Mouse (Mus musculus): ENCODE measurements around the gene Krt14. TPM values are rescaled to one million over a fixed set of nuclear protein-coding genes. Genes with fewer than 3 reads are reported as not detected.

The Krt14 gene
- polyA plus RNA-seq, 2 experiments, result 0.25 to 0.42 TPM

DNA sequence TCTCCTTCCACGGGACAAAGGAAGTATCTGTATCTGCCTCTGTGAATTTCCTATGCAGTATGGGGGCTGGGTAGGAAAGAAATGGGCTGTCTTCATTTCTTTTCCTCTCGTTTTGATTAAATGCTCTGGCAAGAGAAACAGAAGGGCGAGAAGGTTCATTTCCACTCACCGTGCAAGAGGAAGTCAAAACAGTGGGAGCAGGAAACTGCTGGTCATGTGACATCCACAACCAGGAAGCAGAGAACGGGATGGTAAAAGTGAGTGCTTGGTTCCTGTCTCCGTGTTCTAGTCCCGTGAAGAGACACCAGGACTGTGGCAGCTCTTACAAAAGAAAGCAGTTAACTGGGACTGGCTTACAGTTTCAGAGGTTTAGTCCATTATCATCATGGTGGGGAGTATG is 25.6 kb downstream of the Krt14 start:
- no peak overlapping the region for H3K4me2 ChIP-seq (ENCODE audit: low read depth)
- no peaks in the 10 kb centered on the region for H3K36me3 ChIP-seq (replicated peaks; ENCODE audit: control insufficient read depth, insufficient read depth, low read depth)
- ATAC-seq (ENCODE audit: insufficient read depth) (no peak), DNase-seq (ENCODE audit: low read depth in 3 of 3, low spot score in 3 of 3) (no peak)
- H3K27me3 ChIP-seq (ENCODE audit: control insufficient read depth, insufficient read depth, low read length), result no peaks in the 10 kb centered on the region
- H3K9ac ChIP-seq (replicated peaks), result no peak overlapping the region
- no peak overlapping the region for H3K27ac ChIP-seq
- H3K4me3 ChIP-seq (ENCODE audit: insufficient read depth in 1 of 2, low read depth in 2 of 2, low read length in 2 of 2), result no peak overlapping the region
- WGBS (ENCODE audit: insufficient replicate concordance), result 26% methylated on average over 7 of the region's 7 CpGs
- no peaks in the 10 kb centered on the region for H3K9me3 ChIP-seq (ENCODE audit: control insufficient read depth, low read length)
- no peaks in the 10 kb centered on the region for H3K4me1 ChIP-seq (replicated peaks; ENCODE audit: control insufficient read depth in 2 of 2, insufficient read depth in 2 of 2, low read length in 1 of 2)
- TF ChIP-seq CTCF (IDR thresholded peaks at IDR 0.05; ENCODE audit: low read depth) (no peak), EP300 (IDR thresholded peaks at IDR 0.05; ENCODE audit: low read depth) (no peak)

- no peaks in the 10 kb centered on the region for H3K9me3 ChIP-seq (ENCODE audit: control insufficient read depth, low read length)
- H3K4me3 ChIP-seq (ENCODE audit: insufficient read depth in 1 of 2, low read depth in 2 of 2, low read length in 2 of 2), result no peak overlapping the region
- WGBS (ENCODE audit: insufficient replicate concordance), result 53% methylated on average over 3 of the region's 3 CpGs
- H3K4me1 ChIP-seq (replicated peaks; ENCODE audit: control insufficient read depth in 2 of 2, insufficient read depth in 2 of 2, low read length in 1 of 2), result no peaks in the 10 kb centered on the region
- H3K36me3 ChIP-seq (replicated peaks; ENCODE audit: control insufficient read depth, insufficient read depth, low read depth), result no peaks in the 10 kb centered on the region
- H3K27ac ChIP-seq, result no peak overlapping the region
- no peak for TF ChIP-seq EP300 (IDR thresholded peaks at IDR 0.05; ENCODE audit: low read depth)
- no peak for TF ChIP-seq CTCF (IDR thresholded peaks at IDR 0.05; ENCODE audit: low read depth)
- no peak overlapping the region for H3K4me2 ChIP-seq (ENCODE audit: low read depth)
- H3K27me3 ChIP-seq (ENCODE audit: control insufficient read depth, insufficient read depth, low read length), result no peaks in the 10 kb centered on the region
- DNase-seq (ENCODE audit: low read depth in 3 of 3, low spot score in 3 of 3) (no peak), ATAC-seq (ENCODE audit: insufficient read depth) (no peak)
- H3K9ac ChIP-seq (replicated peaks), result no peak overlapping the region
These were observed 28.1 kb downstream of the Krt14 start for GRCm38 (mm10) chr11:100179260-100179659.

GRCm38 (mm10) chr11:100178307-100178706 is 29.0 kb downstream of the Krt14 start:
- no peak for ATAC-seq (ENCODE audit: insufficient read depth)

GRCm38 (mm10) chr11:100176791-100177190 is 30.6 kb downstream of the Krt14 start:
- Histone ChIP-seq H3K4me2 (ENCODE audit: low read depth) (no peak overlapping the region), H3K9me3 (ENCODE audit: control insufficient read depth, low read length) (no peaks in the 10 kb centered on the region), H3K4me1 (replicated peaks; ENCODE audit: control insufficient read depth in 2 of 2, insufficient read depth in 2 of 2, low read length in 1 of 2) (no peaks in the 10 kb centered on the region), H3K9ac (replicated peaks) (no peak overlapping the region), H3K4me3 (ENCODE audit: insufficient read depth in 1 of 2, low read depth in 2 of 2, low read length in 2 of 2) (no peak overlapping the region), H3K27me3 (ENCODE audit: control insufficient read depth, insufficient read depth, low read length) (no peaks in the 10 kb centered on the region), H3K36me3 (replicated peaks; ENCODE audit: control insufficient read depth, insufficient read depth, low read depth) (no peaks in the 10 kb centered on the region), H3K27ac (no peak overlapping the region)
- no peak for DNase-seq (ENCODE audit: low read depth in 3 of 3, low spot score in 3 of 3)
- TF ChIP-seq EP300 (IDR thresholded peaks at IDR 0.05; ENCODE audit: low read depth) (no peak), CTCF (IDR thresholded peaks at IDR 0.05; ENCODE audit: low read depth) (no peak)
- ATAC-seq (ENCODE audit: insufficient read depth), result no peak
- WGBS (ENCODE audit: insufficient replicate concordance), result 59% methylated on average over 9 of the region's 9 CpGs

More at GRCm38 (mm10) chr11:100178307-100178706, 29.0 kb downstream of the Krt14 start:
- WGBS (ENCODE audit: insufficient replicate concordance), result 53% methylated on average over 5 of the region's 5 CpGs
- no peak overlapping the region for H3K27ac ChIP-seq
- no peak overlapping the region for H3K4me2 ChIP-seq (ENCODE audit: low read depth)
- TF ChIP-seq EP300 (IDR thresholded peaks at IDR 0.05; ENCODE audit: low read depth) (no peak), CTCF (IDR thresholded peaks at IDR 0.05; ENCODE audit: low read depth) (no peak)
- no peaks in the 10 kb centered on the region for H3K9me3 ChIP-seq (ENCODE audit: control insufficient read depth, low read length)
- no peak for DNase-seq (ENCODE audit: low read depth in 3 of 3, low spot score in 3 of 3)
- no peaks in the 10 kb centered on the region for H3K36me3 ChIP-seq (replicated peaks; ENCODE audit: control insufficient read depth, insufficient read depth, low read depth)
- H3K4me1 ChIP-seq (replicated peaks; ENCODE audit: control insufficient read depth in 2 of 2, insufficient read depth in 2 of 2, low read length in 1 of 2), result no peaks in the 10 kb centered on the region
- H3K4me3 ChIP-seq (ENCODE audit: insufficient read depth in 1 of 2, low read depth in 2 of 2, low read length in 2 of 2), result no peak overlapping the region
- no peaks in the 10 kb centered on the region for H3K27me3 ChIP-seq (ENCODE audit: control insufficient read depth, insufficient read depth, low read length)
- H3K9ac ChIP-seq (replicated peaks), result no peak overlapping the region

- Histone ChIP-seq H3K27ac (no peak overlapping the region), H3K4me2 (ENCODE audit: low read depth) (no peak overlapping the region), H3K27me3 (ENCODE audit: control insufficient read depth, insufficient read depth, low read length) (no peaks in the 10 kb centered on the region), H3K4me3 (ENCODE audit: insufficient read depth in 1 of 2, low read depth in 2 of 2, low read length in 2 of 2) (no peak overlapping the region), H3K36me3 (replicated peaks; ENCODE audit: control insufficient read depth, insufficient read depth, low read depth) (no peaks in the 10 kb centered on the region), H3K4me1 (replicated peaks; ENCODE audit: control insufficient read depth in 2 of 2, insufficient read depth in 2 of 2, low read length in 1 of 2) (no peaks in the 10 kb centered on the region; a peak in 1 of 4 replicates), H3K9me3 (ENCODE audit: control insufficient read depth, low read length) (no peaks in the 10 kb centered on the region), H3K9ac (replicated peaks) (no peak overlapping the region)
- ATAC-seq (ENCODE audit: insufficient read depth), result no peak
- TF ChIP-seq CTCF (IDR thresholded peaks at IDR 0.05; ENCODE audit: low read depth), result peak; percentile 90
- no peak for TF ChIP-seq EP300 (IDR thresholded peaks at IDR 0.05; ENCODE audit: low read depth)
- peak in 2 of 3 experiments; percentile 11 to 35 for DNase-seq (ENCODE audit: low read depth in 3 of 3, low spot score in 3 of 3)
- WGBS (ENCODE audit: insufficient replicate concordance), result 25% methylated on average over 14 of the region's 14 CpGs
These were observed 38.3 kb downstream of the Krt14 start for GRCm38 (mm10) chr11:100168765-100169762.

Data from liver, embryonic 14.5 days (tissue).